Mouse (Mus musculus) forebrain, embryonic 14.5 days (tissue): ENCODE data around the gene Selenoh. TPM values are rescaled to one million over a fixed set of nuclear protein-coding genes. Genes with fewer than 3 reads are reported as not detected.
"Not testable (repeated sequence)": the region's sequence is repeated elsewhere in the genome, so short reads cannot be mapped to it uniquely, and the experiment has no call there.

Experiments used
- ATAC-seq: fragments of 200-750 bp; cut with Nextera tagmentation; 2 replicates; pipeline ENCODE4 v1.8.0; 2017; ENCODE audit warnings: mild to moderate bottlenecking, moderate library complexity
- DNase-seq: peaks from one replicate; pipeline ENCODE4 v3.0.0-alpha.2; 2015; ENCODE audit warnings: low spot score
- H3K27ac ChIP-seq: fragments of 300-500 bp; sonication (generic); 2 replicates; pipeline ENCODE4 v1.5.1; 2014; ENCODE audit warnings: low read depth, mild to moderate bottlenecking, control low read depth, low read length, moderate library complexity
- H3K27me3 ChIP-seq: fragments of 300-500 bp; sonication (generic); replicated peaks from 2 replicates; pipeline ENCODE4 v1.6.1; 2014; ENCODE audit warnings: low read length, control low read depth, mixed read lengths; ENCODE audit not compliant: control insufficient read depth, insufficient read depth
- H3K36me3 ChIP-seq: fragments of 300-500 bp; sonication (generic); 2 replicates; pipeline ENCODE4 v1.6.1; 2014; ENCODE audit warnings: low read length, control low read depth; ENCODE audit not compliant: control insufficient read depth, insufficient read depth
- H3K4me1 ChIP-seq: fragments of 300-500 bp; sonication (generic); 2 replicates; pipeline ENCODE4 v1.6.1; 2014; ENCODE audit warnings: antibody characterized with exemption, low read length, control low read depth; ENCODE audit not compliant: control insufficient read depth, insufficient read depth
- H3K4me2 ChIP-seq: fragments of 300-500 bp; sonication (generic); 2 replicates; pipeline ENCODE4 v1.6.1; 2014; ENCODE audit warnings: mild to moderate bottlenecking, control low read depth, low read length
- H3K4me3 ChIP-seq: fragments of 300-500 bp; sonication (generic); 2 replicates; pipeline ENCODE4 v1.5.1; 2014; ENCODE audit warnings: low read depth, low read length, control low read depth
- H3K9ac ChIP-seq: fragments of 300-500 bp; sonication (generic); 2 replicates; pipeline ENCODE4 v1.6.1; 2014; ENCODE audit warnings: mild to moderate bottlenecking, low read length, control low read depth, moderate library complexity
- H3K9me3 ChIP-seq: fragments of 300-500 bp; sonication (generic); replicated peaks from 2 replicates; pipeline ENCODE4 v1.6.1; 2016; ENCODE audit warnings: low read length, control low read depth, mixed read lengths; ENCODE audit not compliant: control insufficient read depth
- WGBS: fragments of 180-500 bp; shearing (Covaris S2); extraction: QIAGEN DNeasy Blood & Tissue Kit; methylation state at CpG from one replicate; pipeline ENCODE4 v1.1.7; 2014; 5-methylcytosine and 5-hydroxymethylcytosine counted together
- polyA plus RNA-seq: library from polyadenylated mRNA; unstranded; fragments of >200 nt; fragmentation: Nextera tagmentation; extraction: Ambion mirVana; gene quantifications from 2 replicates; pipeline ENCODE4 v1.2.1, GENCODE M21; 2014

The Selenoh gene
- polyA plus RNA-seq, 1 experiment from 2014 or later: 350 TPM

- H3K36me3 ChIP-seq: peaks cover 33% of the 10 kb centered on the region
- peak within 1 kb of the TSS; percentile 61; the same call in 1 of the 2 replicates for H3K27ac ChIP-seq
- peak within 1 kb of the TSS; percentile 84 for H3K9ac ChIP-seq
- no peaks in the 10 kb centered on the region for H3K9me3 ChIP-seq
- WGBS: under 1% methylated on average over 44 of the region's 44 CpGs
- peak within 1 kb of the TSS; percentile 79 for H3K4me3 ChIP-seq
- H3K4me2 ChIP-seq: peak within 1 kb of the TSS; percentile 65
- DNase-seq: peak; percentile 100
- peaks cover 14% of the 10 kb centered on the region; the same call in 1 of the 2 replicates for H3K4me1 ChIP-seq
- no peaks in the 10 kb centered on the region for H3K27me3 ChIP-seq
- ATAC-seq: peak; percentile 100
These were observed 7.7 kb upstream of the Selenoh start, which contains the start of the genes Gm28635 and Med19 for GRCm38 (mm10) chr2:84677968-84678880. Gm28635 (minus strand) TSS chr2:84678041. Med19 (plus strand) TSS chr2:84678402.

- Histone ChIP-seq H3K27me3 (no peaks in the 10 kb centered on the region), H3K36me3 (peaks cover 41% of the 10 kb centered on the region), H3K4me3 (peak overlapping the region; percentile 58), H3K4me2 (peak overlapping the region; percentile 62), H3K9ac (peak overlapping the region; percentile 68), H3K9me3 (no peaks in the 10 kb centered on the region), H3K4me1 (peaks cover 14% of the 10 kb centered on the region; the same call in 1 of the 2 replicates), H3K27ac (peak overlapping the region; percentile 61; the same call in 1 of the 2 replicates)
- ATAC-seq: peak; percentile 44
- peak; percentile 32 for DNase-seq
- 10% methylated on average over 22 of the region's 22 CpGs for WGBS
These were observed 6.8 kb upstream of the Selenoh start for GRCm38 (mm10) chr2:84677270-84677967.

DNA sequence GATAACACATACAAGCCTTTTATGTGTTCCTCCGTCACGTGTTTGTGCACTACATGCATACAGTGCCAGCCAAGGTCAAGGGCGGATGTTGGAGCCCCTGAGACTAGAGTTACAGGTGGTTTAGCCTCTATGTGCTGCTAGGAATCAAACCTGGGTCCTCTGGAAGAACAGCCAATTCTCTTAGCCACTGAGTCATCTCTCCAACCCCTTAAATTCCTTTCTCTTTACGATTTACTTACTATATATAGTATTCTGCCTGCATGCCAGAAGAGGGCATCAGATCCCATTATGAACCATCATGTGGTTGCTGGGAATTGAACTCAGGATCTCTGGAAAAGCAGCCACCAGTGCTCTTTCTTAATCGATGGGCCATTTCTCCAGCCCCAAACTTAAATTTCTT, 965 bp upstream of the Selenoh start:
- Histone ChIP-seq H3K36me3 (peaks cover 52% of the 10 kb centered on the region), H3K4me2 (peak overlapping the region; percentile 72), H3K4me3 (peak overlapping the region; percentile 84; the same call in 1 of the 2 replicates), H3K27ac (peak overlapping the region; percentile 91; the same call in 1 of the 2 replicates)
- 45% methylated on average over 4 of the region's 5 CpGs for WGBS
- not testable (repeated sequence) for H3K9ac ChIP-seq, H3K27me3 ChIP-seq, H3K4me1 ChIP-seq, H3K9me3 ChIP-seq, DNase-seq, ATAC-seq

GRCm38 (mm10) chr2:84669828-84670568, 572 bp downstream of the Selenoh start:
- WGBS: 1% methylated on average over 39 of the region's 39 CpGs
- DNase-seq: peak; percentile 28
- peaks cover 8% of the 10 kb centered on the region; the same call in 1 of the 2 replicates for H3K4me1 ChIP-seq

DNA sequence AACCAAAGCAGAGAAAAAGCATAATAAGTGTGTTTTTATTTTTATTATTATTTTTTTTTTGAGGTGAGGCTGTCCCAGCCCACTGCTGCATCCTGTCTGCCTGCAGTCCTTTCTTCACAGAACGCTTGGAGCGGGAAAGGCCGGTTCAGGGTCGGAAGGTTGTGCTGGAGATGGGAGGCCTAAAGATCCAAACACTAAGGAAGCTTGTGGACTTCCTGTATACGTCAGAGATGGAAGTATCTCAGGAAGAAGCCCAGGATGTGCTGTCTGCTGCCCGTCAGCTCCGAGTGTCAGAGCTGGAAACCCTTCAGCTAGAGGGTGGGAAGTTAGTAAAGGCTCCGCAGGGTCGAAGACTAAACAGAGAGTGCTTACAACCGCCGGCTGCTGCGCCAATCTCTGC, 4.5 kb downstream of the Selenoh start:
- no peak for DNase-seq
- 70% methylated on average over 12 of the region's 12 CpGs for WGBS

More at GRCm38 (mm10) chr2:84669828-84670568, 572 bp downstream of the Selenoh start:
- ATAC-seq: peak; percentile 76
- H3K27me3 ChIP-seq: no peaks in the 10 kb centered on the region
- peaks cover 42% of the 10 kb centered on the region for H3K36me3 ChIP-seq
- H3K4me3 ChIP-seq: peak overlapping the region; percentile 84
- no peaks in the 10 kb centered on the region for H3K9me3 ChIP-seq
- peak overlapping the region; percentile 89 for H3K9ac ChIP-seq
- H3K4me2 ChIP-seq: peak overlapping the region; percentile 72
- peak overlapping the region; percentile 91 for H3K27ac ChIP-seq

GRCm38 (mm10) chr2:84662866-84663265, 7.7 kb downstream of the Selenoh start:
- H3K4me1 ChIP-seq: no peaks in the 10 kb centered on the region
- no peaks in the 10 kb centered on the region for H3K27me3 ChIP-seq
- H3K4me2 ChIP-seq: no peak overlapping the region
- no peak overlapping the region for H3K27ac ChIP-seq
- WGBS: 33% methylated on average over 2 of the region's 2 CpGs
- no peak overlapping the region for H3K4me3 ChIP-seq
- H3K36me3 ChIP-seq: peaks cover 4% of the 10 kb centered on the region; the same call in 1 of the 2 replicates
- no peaks in the 10 kb centered on the region for H3K9me3 ChIP-seq
- peak; percentile 52 for DNase-seq
- H3K9ac ChIP-seq: no peak overlapping the region
- ATAC-seq: no peak

More for the DNA sequence above, 4.5 kb downstream of the Selenoh start:
- peaks cover 17% of the 10 kb centered on the region for H3K36me3 ChIP-seq
- H3K4me2 ChIP-seq: no peak overlapping the region
- H3K4me3 ChIP-seq: no peak overlapping the region
- ATAC-seq: no peak
- no peak overlapping the region for H3K27ac ChIP-seq
- H3K27me3 ChIP-seq: no peaks in the 10 kb centered on the region
- no peaks in the 10 kb centered on the region for H3K9me3 ChIP-seq
- H3K4me1 ChIP-seq: peaks cover 8% of the 10 kb centered on the region; the same call in 1 of the 2 replicates
- no peak overlapping the region for H3K9ac ChIP-seq

DNA sequence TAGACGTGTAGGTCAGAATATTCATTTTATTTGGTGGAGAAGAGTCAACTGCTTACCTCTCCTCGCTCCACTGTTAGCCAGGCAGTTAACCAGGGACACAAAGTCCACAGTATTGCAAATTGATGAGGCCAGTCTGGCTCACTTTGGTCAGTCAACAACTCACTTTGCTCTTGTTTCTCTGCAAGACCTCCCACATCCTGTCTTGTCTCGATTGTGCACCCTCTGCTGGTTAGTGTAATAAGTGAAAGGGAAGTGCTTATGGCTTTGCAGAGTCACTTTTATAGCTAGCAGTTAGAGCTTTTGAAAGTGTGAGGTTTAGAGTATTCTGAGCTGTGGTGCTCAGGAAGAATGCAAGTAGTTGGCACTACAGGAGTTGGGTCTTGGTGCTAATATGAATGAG, 10.3 kb downstream of the Selenoh start:
- Histone ChIP-seq H3K4me1 (no peaks in the 10 kb centered on the region), H3K9me3 (no peaks in the 10 kb centered on the region), H3K4me3 (no peak overlapping the region), H3K36me3 (no peaks in the 10 kb centered on the region), H3K27ac (no peak overlapping the region), H3K27me3 (no peaks in the 10 kb centered on the region), H3K9ac (no peak overlapping the region), H3K4me2 (no peak overlapping the region)
- ATAC-seq (no peak), DNase-seq (no peak)
- WGBS: 71% methylated on average over 3 of the region's 3 CpGs

- Histone ChIP-seq H3K27me3 (no peaks in the 10 kb centered on the region), H3K27ac (no peak within 1 kb of the TSS), H3K4me3 (no peak within 1 kb of the TSS), H3K9ac (no peak within 1 kb of the TSS), H3K4me2 (no peak within 1 kb of the TSS), H3K9me3 (no peaks in the 10 kb centered on the region), H3K36me3 (no peaks in the 10 kb centered on the region), H3K4me1 (no peaks in the 10 kb centered on the region)
- no peak for ATAC-seq
- 94% methylated on average over 32 of the region's 32 CpGs for WGBS
- DNase-seq: no peak
These were observed 11.8 kb downstream of the Selenoh start, which contains the start of gene Btbd18 for GRCm38 (mm10) chr2:84658806-84659205. Btbd18 (plus strand) TSS chr2:84659079.
